Mouse (Mus musculus): ENCODE measurements around the gene Xylb.

DNA sequence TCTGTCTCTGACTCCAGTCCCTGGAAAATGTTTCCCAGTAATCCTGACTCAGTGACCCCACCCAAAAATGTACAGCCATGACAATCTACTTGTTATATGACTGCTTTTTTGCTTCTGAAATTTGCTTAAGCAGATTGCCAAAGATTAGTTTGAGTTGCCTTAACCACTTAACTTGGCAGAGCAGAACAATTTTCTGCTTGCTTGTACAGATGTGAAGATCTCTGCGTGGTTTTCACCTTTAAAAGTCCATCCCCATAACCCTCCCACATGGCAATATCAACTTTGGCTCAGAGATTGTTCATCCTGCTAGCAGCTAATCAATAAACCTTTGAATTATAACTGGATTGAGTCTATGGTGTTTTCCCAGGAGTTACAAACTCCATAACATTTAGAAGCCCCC lies 48.1 kb upstream of the Xylb start:
- TF ChIP-seq GATA1 (IDR thresholded peaks at IDR 0.05; ENCODE audit: borderline replicate concordance, low read length) = no peak
- TF ChIP-seq FLI1 (IDR thresholded peaks at IDR 0.05; ENCODE audit: low read length) = no peak
